Mouse (Mus musculus): ENCODE results near the gene Taf10. TPM values are rescaled to one million over a fixed set of nuclear protein-coding genes. Genes with fewer than 3 reads are reported as not detected.

Taf10 gene
- polyA plus RNA-seq (2014; fragmentation: Nextera tagmentation; extraction: Ambion mirVana) = 131 and 152 TPM in 2 replicates

DNA sequence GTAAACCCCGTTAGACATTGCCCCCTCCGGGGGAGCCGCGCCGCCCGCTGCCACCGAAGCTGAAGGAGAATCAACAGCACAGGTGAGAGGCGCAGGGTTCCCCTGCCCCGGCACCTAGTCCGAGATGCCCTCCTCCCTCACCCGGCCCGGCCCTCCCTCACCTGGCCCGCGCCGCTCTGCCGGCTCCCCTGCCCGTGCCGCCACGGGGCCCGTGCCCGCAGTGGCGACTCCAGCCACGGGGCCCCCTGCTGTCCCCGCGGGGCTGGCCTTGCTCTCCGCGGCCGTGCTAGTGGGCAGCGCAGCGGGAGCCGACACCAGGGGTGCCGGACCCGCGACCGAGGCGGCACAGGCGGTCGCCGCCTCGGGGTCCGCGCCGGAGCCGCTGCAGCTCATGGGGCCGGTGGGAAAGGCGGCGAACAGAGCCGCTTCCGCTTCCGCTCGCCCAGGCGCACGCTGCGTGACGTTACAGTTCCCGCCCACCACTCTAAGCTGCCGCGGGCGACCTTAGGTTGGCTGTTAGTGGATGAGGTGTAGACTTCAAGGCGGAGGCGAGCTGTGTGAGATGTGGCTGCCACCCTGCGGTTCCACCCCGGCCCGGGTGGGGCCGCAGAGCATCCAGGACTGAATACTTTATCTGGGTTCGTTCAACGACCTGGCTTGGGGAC lies at the start of gene Taf10:
Taf10 (minus strand) TSS at position 436 of the 665 bp plus-strand sequence.
- no peaks in the 10 kb centered on the region for H3K27me3 ChIP-seq (ENCODE audit: control insufficient read depth, insufficient read depth, low read length)
- peak within 1 kb of the TSS; percentile 88 for H3K9ac ChIP-seq (replicated peaks; ENCODE audit: low read length)
- H3K9me3 ChIP-seq (ENCODE audit: control insufficient read depth, low read length) = no peaks in the 10 kb centered on the region
- H3K27ac ChIP-seq (replicated peaks; ENCODE audit: low read depth, low read length) = peak within 1 kb of the TSS; percentile 80
- 0 out of 2 replicates have a peak, but pooled peaks cover 7% of the 10 kb centered on the region for H3K4me1 ChIP-seq (ENCODE audit: control insufficient read depth, insufficient read depth, low read length)
- DNase-seq (peak; percentile 95), ATAC-seq (ENCODE audit: low FRiP score, low TSS enrichment) (peak; percentile 97)
- WGBS = under 1% methylated on average over 62 of the region's 67 CpGs
- peak within 1 kb of the TSS; percentile 92 for H3K4me3 ChIP-seq (replicated peaks; ENCODE audit: low read depth, low read length)
- H3K4me2 ChIP-seq (ENCODE audit: low read length) = peak within 1 kb of the TSS; percentile 89
- peaks cover 58% of the 10 kb centered on the region for H3K36me3 ChIP-seq (ENCODE audit: control insufficient read depth, insufficient read depth, low read length)

DNA sequence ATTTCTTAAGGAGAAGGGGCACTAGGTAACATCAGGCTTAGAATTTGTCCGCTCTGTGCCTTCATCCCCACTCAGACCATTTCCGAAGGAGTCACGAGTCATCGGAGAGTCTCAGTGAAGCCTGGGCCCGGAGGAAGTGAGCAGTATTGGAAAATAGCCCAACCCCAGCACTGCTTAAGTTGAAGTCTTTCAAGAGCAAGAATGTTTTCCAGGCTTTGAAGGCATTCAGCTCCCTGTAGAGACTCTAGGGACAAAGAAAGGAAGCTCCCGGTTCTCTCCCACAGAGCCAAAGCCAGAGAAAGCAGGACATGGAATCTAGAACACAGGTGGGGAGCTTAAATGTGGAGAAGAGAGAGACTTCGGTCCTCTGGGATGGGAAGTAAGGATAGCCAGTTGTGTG lies 49.5 kb upstream of the Taf10 start:
- Histone ChIP-seq H3K27me3 (ENCODE audit: control insufficient read depth, insufficient read depth, low read length) (no peaks in the 10 kb centered on the region), H3K4me3 (replicated peaks; ENCODE audit: low read depth, low read length) (no peak overlapping the region), H3K9ac (replicated peaks; ENCODE audit: low read length) (no peak overlapping the region), H3K27ac (replicated peaks; ENCODE audit: low read depth, low read length) (no peak overlapping the region), H3K4me1 (ENCODE audit: control insufficient read depth, insufficient read depth, low read length) (peaks cover 5% of the 10 kb centered on the region; the same call in 1 of the 2 replicates), H3K36me3 (ENCODE audit: control insufficient read depth, insufficient read depth, low read length) (no peaks in the 10 kb centered on the region), H3K4me2 (ENCODE audit: low read length) (no peak overlapping the region), H3K9me3 (ENCODE audit: control insufficient read depth, low read length) (no peaks in the 10 kb centered on the region)
- DNase-seq = no peak
- WGBS = 69% methylated on average over 7 of the region's 7 CpGs
- no peak for ATAC-seq (ENCODE audit: low FRiP score, low TSS enrichment)

DNA sequence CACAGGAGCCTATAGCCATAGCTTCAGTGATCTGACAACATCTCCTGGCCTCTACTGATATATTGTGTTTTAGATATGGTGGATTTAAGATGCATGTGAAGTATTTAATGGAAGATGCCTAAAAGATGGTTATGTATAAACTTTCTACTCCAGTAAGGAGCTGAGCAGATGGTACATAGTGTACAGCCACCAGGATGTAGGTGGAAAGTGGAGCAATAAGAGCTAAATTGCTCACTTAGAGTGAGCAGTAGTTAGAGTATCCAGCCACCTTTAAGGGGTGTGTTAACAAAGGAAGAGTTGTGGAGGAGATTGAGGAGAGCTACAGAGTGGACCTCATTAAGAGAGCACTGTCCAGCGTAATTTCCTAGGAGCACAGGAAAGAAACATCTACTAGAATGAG lies 47.0 kb upstream of the Taf10 start:
- Histone ChIP-seq H3K4me3 (replicated peaks; ENCODE audit: low read depth, low read length) (no peak overlapping the region), H3K27ac (replicated peaks; ENCODE audit: low read depth, low read length) (no peak overlapping the region), H3K4me2 (ENCODE audit: low read length) (no peak overlapping the region), H3K4me1 (ENCODE audit: control insufficient read depth, insufficient read depth, low read length) (peaks cover 10% of the 10 kb centered on the region), H3K27me3 (ENCODE audit: control insufficient read depth, insufficient read depth, low read length) (no peaks in the 10 kb centered on the region), H3K9me3 (ENCODE audit: control insufficient read depth, low read length) (no peaks in the 10 kb centered on the region), H3K36me3 (ENCODE audit: control insufficient read depth, insufficient read depth, low read length) (0 out of 2 replicates have a peak, but pooled peaks cover under 1% of the 10 kb centered on the region), H3K9ac (replicated peaks; ENCODE audit: low read length) (no peak overlapping the region)
- ATAC-seq (ENCODE audit: low FRiP score, low TSS enrichment) (no peak), DNase-seq (no peak)
- WGBS = 90% methylated on average over 1 of the region's 1 CpGs

DNA sequence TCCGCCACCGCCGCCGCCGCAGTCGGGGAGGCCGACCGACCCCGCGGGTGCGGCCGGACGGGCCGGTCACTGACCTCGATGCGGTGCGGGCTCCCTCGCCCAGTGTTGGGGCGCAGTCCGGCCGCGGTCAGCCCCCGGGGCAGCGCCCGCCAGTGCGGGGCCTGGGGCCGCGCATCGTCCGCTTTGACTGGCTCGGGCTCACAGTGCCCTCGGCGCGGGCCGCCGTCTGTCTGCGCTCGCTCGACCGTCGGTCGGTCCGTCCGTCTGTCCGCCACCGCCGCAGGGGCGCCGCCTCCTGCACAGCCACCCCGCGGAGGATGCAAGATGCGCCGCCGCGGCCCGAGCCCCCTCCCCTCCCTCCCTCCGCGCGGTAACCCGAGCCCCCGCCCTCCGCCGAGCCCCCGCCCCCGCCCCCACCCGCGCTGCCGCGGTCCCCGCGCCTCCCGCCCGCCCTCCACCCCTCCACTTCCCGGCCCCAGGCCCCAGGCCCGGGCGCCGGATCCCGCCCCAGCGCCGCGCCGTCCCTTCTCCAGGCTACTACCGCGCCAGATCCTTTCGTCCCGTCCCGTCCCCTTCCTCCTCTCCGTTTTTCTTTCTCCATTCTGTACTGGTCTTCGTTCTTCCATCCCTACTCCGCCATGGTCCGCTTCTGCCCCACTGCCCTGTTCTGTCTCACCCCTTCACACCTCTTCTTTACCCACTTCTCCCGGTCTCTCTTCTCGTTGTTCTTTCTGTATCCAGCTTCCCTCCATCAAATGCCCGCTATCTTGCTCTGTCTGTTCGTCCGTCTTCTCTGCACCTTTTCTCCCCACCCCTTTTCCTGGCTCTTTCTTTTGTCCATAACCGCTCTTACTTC lies 43.4 kb upstream of the Taf10 start, which contains the start of gene Dchs1:
Dchs1 (minus strand) TSS at position 370 of the 856 bp plus-strand sequence.
- Histone ChIP-seq H3K36me3 (ENCODE audit: control insufficient read depth, insufficient read depth, low read length) (peaks cover 33% of the 10 kb centered on the region), H3K4me2 (ENCODE audit: low read length) (peak within 1 kb of the TSS; percentile 85), H3K9me3 (ENCODE audit: control insufficient read depth, low read length) (no peaks in the 10 kb centered on the region), H3K9ac (replicated peaks; ENCODE audit: low read length) (peak within 1 kb of the TSS; percentile 100), H3K27me3 (ENCODE audit: control insufficient read depth, insufficient read depth, low read length) (no peaks in the 10 kb centered on the region), H3K4me3 (replicated peaks; ENCODE audit: low read depth, low read length) (peak within 1 kb of the TSS; percentile 100), H3K4me1 (ENCODE audit: control insufficient read depth, insufficient read depth, low read length) (peaks cover 42% of the 10 kb centered on the region), H3K27ac (replicated peaks; ENCODE audit: low read depth, low read length) (peak within 1 kb of the TSS; percentile 99)
- ATAC-seq (ENCODE audit: low FRiP score, low TSS enrichment) (peak; percentile 83), DNase-seq (peak; percentile 85)
- WGBS = under 1% methylated on average over 85 of the region's 97 CpGs

DNA sequence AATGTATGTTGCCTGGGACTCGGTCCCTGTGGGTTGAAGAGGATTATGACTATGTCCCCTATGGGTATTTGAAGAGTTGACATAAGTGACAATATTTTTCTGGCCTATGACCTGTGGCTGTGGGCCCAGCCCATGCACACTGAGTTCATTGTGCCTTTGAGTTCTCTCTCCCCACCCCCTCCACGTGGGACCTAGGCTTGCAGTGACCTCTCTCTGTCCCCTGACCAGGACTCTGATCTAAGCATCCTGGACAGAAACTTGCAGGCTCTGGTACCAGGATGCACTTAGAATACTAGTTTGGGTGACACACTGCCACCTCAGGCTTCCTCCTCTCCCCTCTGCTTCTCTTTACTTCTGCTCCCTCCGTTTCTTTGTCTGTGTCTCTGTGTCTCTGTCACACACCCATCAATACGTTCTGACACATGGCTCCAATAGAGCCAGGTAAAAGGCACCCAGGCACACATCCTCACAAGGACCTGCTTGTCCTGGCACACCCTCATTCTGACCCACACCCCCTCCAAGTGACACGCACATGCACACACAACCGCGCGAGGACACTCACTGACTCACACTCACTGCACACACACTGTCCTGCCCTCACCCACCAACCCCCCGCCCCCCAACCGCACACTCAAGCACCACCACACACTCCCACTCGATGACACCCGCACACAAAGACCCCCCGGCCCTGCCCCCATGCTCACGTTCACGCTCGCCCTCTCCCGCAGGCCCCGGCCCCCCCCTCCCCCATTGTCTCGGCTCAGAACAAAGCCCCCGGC lies 42.5 kb upstream of the Taf10 start:
- 3% methylated on average over 20 of the region's 20 CpGs for WGBS
- Histone ChIP-seq H3K4me1 (ENCODE audit: control insufficient read depth, insufficient read depth, low read length) (peaks cover 42% of the 10 kb centered on the region), H3K4me3 (replicated peaks; ENCODE audit: low read depth, low read length) (peak overlapping the region; percentile 100), H3K36me3 (ENCODE audit: control insufficient read depth, insufficient read depth, low read length) (peaks cover 42% of the 10 kb centered on the region), H3K27me3 (ENCODE audit: control insufficient read depth, insufficient read depth, low read length) (no peaks in the 10 kb centered on the region), H3K9ac (replicated peaks; ENCODE audit: low read length) (peak overlapping the region; percentile 100), H3K27ac (replicated peaks; ENCODE audit: low read depth, low read length) (peak overlapping the region; percentile 99), H3K9me3 (ENCODE audit: control insufficient read depth, low read length) (no peaks in the 10 kb centered on the region), H3K4me2 (ENCODE audit: low read length) (peak overlapping the region; percentile 85)
- peak; percentile 78 for ATAC-seq (ENCODE audit: low FRiP score, low TSS enrichment)
- peak; percentile 76 for DNase-seq

DNA sequence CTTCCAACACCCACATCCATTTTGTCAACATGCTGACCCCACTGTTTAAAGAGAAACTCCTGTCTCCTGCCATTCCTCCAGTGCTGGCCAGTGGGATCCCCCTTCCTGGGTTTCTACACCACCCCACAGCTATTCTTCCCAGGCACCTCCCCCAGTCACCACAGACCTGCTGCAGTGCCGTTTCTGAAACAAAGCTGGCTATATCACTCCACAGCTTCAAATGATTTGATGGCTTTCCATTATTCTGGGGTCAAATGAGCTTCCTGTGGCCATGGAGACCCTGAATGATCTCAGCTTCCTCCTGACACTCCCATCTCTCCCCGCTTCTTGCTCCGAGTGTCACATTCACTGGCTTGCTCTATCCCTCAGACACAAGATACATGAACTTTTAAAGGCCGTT lies 40.4 kb upstream of the Taf10 start:
- Histone ChIP-seq H3K4me1 (ENCODE audit: control insufficient read depth, insufficient read depth, low read length) (peaks cover 42% of the 10 kb centered on the region), H3K4me3 (replicated peaks; ENCODE audit: low read depth, low read length) (peak overlapping the region; percentile 7; the same call in 1 of the 2 replicates), H3K27me3 (ENCODE audit: control insufficient read depth, insufficient read depth, low read length) (no peaks in the 10 kb centered on the region), H3K27ac (replicated peaks; ENCODE audit: low read depth, low read length) (0 out of 2 replicates have a peak overlapping the region, but pooled peaks have one; percentile 5), H3K36me3 (ENCODE audit: control insufficient read depth, insufficient read depth, low read length) (peaks cover 63% of the 10 kb centered on the region), H3K9me3 (ENCODE audit: control insufficient read depth, low read length) (no peaks in the 10 kb centered on the region), H3K9ac (replicated peaks; ENCODE audit: low read length) (peak overlapping the region; percentile 100; the same call in 1 of the 2 replicates), H3K4me2 (ENCODE audit: low read length) (peak overlapping the region; percentile 85)
- 14% methylated on average over 4 of the region's 4 CpGs for WGBS
- ATAC-seq (ENCODE audit: low FRiP score, low TSS enrichment) (no peak), DNase-seq (no peak)

DNA sequence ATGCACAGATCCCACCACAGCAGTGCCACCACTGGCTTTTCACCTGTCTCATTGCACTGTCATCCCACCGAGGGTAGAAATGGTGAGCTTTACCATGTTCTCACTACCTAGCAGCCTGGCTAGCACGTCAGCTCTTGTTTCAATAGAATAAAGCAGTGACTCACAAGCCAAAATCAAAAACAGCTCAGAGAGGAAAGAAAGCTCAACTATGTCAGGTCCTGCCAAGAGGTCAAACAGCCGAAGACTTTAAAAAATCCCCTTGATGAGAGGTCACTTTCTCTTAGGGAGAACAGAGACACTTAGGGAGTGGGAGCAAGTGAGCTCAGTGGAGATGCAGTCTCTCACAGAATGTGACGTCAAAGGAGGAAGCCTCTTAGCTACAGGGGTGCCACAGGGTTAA lies 39.7 kb upstream of the Taf10 start:
- Histone ChIP-seq H3K36me3 (ENCODE audit: control insufficient read depth, insufficient read depth, low read length) (peaks cover 69% of the 10 kb centered on the region), H3K4me1 (ENCODE audit: control insufficient read depth, insufficient read depth, low read length) (peaks cover 45% of the 10 kb centered on the region)

DNA sequence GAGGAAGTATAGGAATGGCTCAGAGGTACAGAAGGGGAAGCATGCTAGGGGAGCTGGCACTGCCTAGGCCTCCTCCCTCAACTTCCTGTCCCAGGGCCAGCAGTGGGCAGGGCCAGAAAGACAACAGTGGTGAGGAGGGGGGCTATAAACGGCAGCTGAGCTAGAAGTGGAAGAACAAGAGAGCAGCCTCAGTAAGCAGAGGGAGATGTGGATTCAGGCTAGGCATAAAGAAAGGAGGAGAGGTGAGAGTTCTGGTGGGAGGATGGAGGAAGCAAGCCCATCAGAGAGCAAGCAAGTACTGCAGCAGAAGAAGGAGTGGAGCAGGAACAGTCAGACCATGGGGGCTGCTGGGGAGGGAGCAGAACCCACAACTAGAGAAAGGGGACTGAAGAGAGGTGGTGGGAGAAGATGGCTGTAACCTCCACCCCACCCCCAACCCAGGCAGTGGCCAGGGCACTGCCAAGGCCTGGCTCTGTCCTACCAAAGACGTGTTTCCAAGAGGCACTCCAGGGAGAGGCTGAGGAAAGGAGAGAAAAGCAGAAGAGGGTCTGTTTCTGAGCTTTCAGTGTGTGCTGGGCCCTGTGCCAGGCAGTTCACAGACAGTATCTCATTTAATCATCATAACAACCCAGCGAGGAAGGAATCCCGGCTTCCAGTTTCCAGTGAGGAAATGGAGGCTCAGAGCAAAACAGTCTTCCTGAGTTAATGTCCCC lies 34.5 kb upstream of the Taf10 start:
- no peak overlapping the region for H3K4me3 ChIP-seq (replicated peaks; ENCODE audit: low read depth, low read length)
- no peak overlapping the region for H3K9ac ChIP-seq (replicated peaks; ENCODE audit: low read length)
- no peaks in the 10 kb centered on the region for H3K9me3 ChIP-seq (ENCODE audit: control insufficient read depth, low read length)
- H3K36me3 ChIP-seq (ENCODE audit: control insufficient read depth, insufficient read depth, low read length) = peaks cover 77% of the 10 kb centered on the region
- H3K27me3 ChIP-seq (ENCODE audit: control insufficient read depth, insufficient read depth, low read length) = no peaks in the 10 kb centered on the region
- ATAC-seq (ENCODE audit: low FRiP score, low TSS enrichment) (peak; percentile 59), DNase-seq (peak; percentile 32)
- H3K4me1 ChIP-seq (ENCODE audit: control insufficient read depth, insufficient read depth, low read length) = peaks cover 33% of the 10 kb centered on the region
- 49% methylated on average over 4 of the region's 4 CpGs for WGBS
- peak overlapping the region; percentile 33 for H3K4me2 ChIP-seq (ENCODE audit: low read length)
- H3K27ac ChIP-seq (replicated peaks; ENCODE audit: low read depth, low read length) = peak overlapping the region; percentile 60

More for the DNA sequence above, 39.7 kb upstream of the Taf10 start:
- Histone ChIP-seq H3K27ac (replicated peaks; ENCODE audit: low read depth, low read length) (no peak overlapping the region), H3K9me3 (ENCODE audit: control insufficient read depth, low read length) (no peaks in the 10 kb centered on the region), H3K4me3 (replicated peaks; ENCODE audit: low read depth, low read length) (no peak overlapping the region), H3K4me2 (ENCODE audit: low read length) (peak overlapping the region; percentile 85), H3K9ac (replicated peaks; ENCODE audit: low read length) (no peak overlapping the region), H3K27me3 (ENCODE audit: control insufficient read depth, insufficient read depth, low read length) (no peaks in the 10 kb centered on the region)
- WGBS = 53% methylated on average over 4 of the region's 4 CpGs
- ATAC-seq (ENCODE audit: low FRiP score, low TSS enrichment) (no peak), DNase-seq (no peak)

Data from midbrain, embryonic 14.5 days (tissue).